Mouse (Mus musculus) neural tube, embryonic 11.5 days (tissue): ENCODE results near the gene Tmem247. TPM values are rescaled to one million over a fixed set of nuclear protein-coding genes. Genes with fewer than 3 reads are reported as not detected.

Experiments
- ATAC-seq: fragments of 200-750 bp; cut with Nextera tagmentation; 2 replicates; pipeline ENCODE4 v1.8.0; 2017; ENCODE audit warnings: moderate number of reproducible peaks, mild to moderate bottlenecking, moderate TSS enrichment, moderate library complexity; ENCODE audit not compliant: insufficient read depth, low FRiP score, low TSS enrichment
- DNase-seq: peaks from one replicate; pipeline ENCODE4 v3.0.0-alpha.2; 2015; ENCODE audit warnings: low spot score
- H3K27ac ChIP-seq: fragments of 300-500 bp; sonication (generic); 2 replicates; pipeline ENCODE4 v1.5.1; 2014; ENCODE audit warnings: low read depth, mild to moderate bottlenecking, low read length
- H3K27me3 ChIP-seq: fragments of 300-500 bp; sonication (generic); 2 replicates; pipeline ENCODE4 v1.6.1; 2014; ENCODE audit warnings: mild to moderate bottlenecking, low read length, mixed read lengths; ENCODE audit not compliant: control insufficient read depth, insufficient read depth
- H3K36me3 ChIP-seq: fragments of 300-500 bp; sonication (generic); 2 replicates; pipeline ENCODE4 v1.6.1; 2014; ENCODE audit warnings: mild to moderate bottlenecking, low read length, moderate library complexity, mixed read lengths; ENCODE audit not compliant: control insufficient read depth, insufficient read depth
- H3K4me1 ChIP-seq: fragments of 300-500 bp; sonication (generic); 2 replicates; pipeline ENCODE4 v1.6.1; 2014; ENCODE audit warnings: low read length, mixed read lengths; ENCODE audit not compliant: control insufficient read depth, insufficient read depth
- H3K4me2 ChIP-seq: fragments of 300-500 bp; sonication (generic); 2 replicates; pipeline ENCODE4 v1.6.1; 2014; ENCODE audit warnings: low read depth, mild to moderate bottlenecking, moderate library complexity
- H3K4me3 ChIP-seq: fragments of 300-500 bp; sonication (generic); 2 replicates; pipeline ENCODE4 v1.5.1; 2014; ENCODE audit warnings: low read depth, low read length
- H3K9ac ChIP-seq: fragments of 300-500 bp; sonication (generic); 2 replicates; pipeline ENCODE4 v1.6.1; 2014; ENCODE audit warnings: mild to moderate bottlenecking, low read length
- H3K9me3 ChIP-seq: fragments of 300-500 bp; sonication (generic); 2 replicates; pipeline ENCODE4 v1.6.1; 2016; ENCODE audit warnings: low read length; ENCODE audit not compliant: control insufficient read depth
- WGBS: fragments of 180-500 bp; shearing (Covaris S2); extraction: QIAGEN DNeasy Blood & Tissue Kit; methylation state at CpG from one replicate; pipeline ENCODE4 v1.1.7; 2014; 5-methylcytosine and 5-hydroxymethylcytosine counted together
- polyA plus RNA-seq: library from polyadenylated mRNA; unstranded; fragments of >200 nt; fragmentation: Nextera tagmentation; extraction: Ambion mirVana; gene quantifications from 2 replicates; pipeline ENCODE4 v1.2.1, GENCODE M21; 2014

The Tmem247 gene
- polyA plus RNA-seq, 1 experiment from 2014 or later, result not detected

GRCm38 (mm10) chr17:86907092-86907491, 10.1 kb upstream of the Tmem247 start:
- no peaks in the 10 kb centered on the region for H3K36me3 ChIP-seq
- H3K27ac ChIP-seq, result no peak overlapping the region
- WGBS, result 89% methylated on average over 3 of the region's 3 CpGs
- H3K9ac ChIP-seq, result no peak overlapping the region
- no peak for ATAC-seq
- no peaks in the 10 kb centered on the region for H3K27me3 ChIP-seq
- H3K4me1 ChIP-seq, result peaks cover 16% of the 10 kb centered on the region
- no peak overlapping the region for H3K4me2 ChIP-seq
- H3K9me3 ChIP-seq, result no peaks in the 10 kb centered on the region
- no peak for DNase-seq
- no peak overlapping the region for H3K4me3 ChIP-seq

- no peak overlapping the region for H3K4me3 ChIP-seq
- H3K9ac ChIP-seq, result no peak overlapping the region
- WGBS, result 75% methylated on average over 8 of the region's 8 CpGs
- H3K4me1 ChIP-seq, result peaks cover 13% of the 10 kb centered on the region
- no peak overlapping the region for H3K4me2 ChIP-seq
- no peaks in the 10 kb centered on the region for H3K9me3 ChIP-seq
- DNase-seq, result no peak
- H3K27me3 ChIP-seq, result no peaks in the 10 kb centered on the region
- H3K36me3 ChIP-seq, result no peaks in the 10 kb centered on the region
- H3K27ac ChIP-seq, result no peak overlapping the region
- ATAC-seq, result no peak
These were observed 8.8 kb upstream of the Tmem247 start for GRCm38 (mm10) chr17:86908316-86908715.

GRCm38 (mm10) chr17:86909733-86910495, 7.2 kb upstream of the Tmem247 start:
- no peak overlapping the region for H3K4me2 ChIP-seq
- H3K27me3 ChIP-seq, result no peaks in the 10 kb centered on the region
- no peaks in the 10 kb centered on the region for H3K36me3 ChIP-seq
- H3K27ac ChIP-seq, result no peak overlapping the region
- H3K4me3 ChIP-seq, result no peak overlapping the region
- ATAC-seq, result no peak
- DNase-seq, result peak; percentile 47
- H3K9me3 ChIP-seq, result no peaks in the 10 kb centered on the region
- no peak overlapping the region for H3K9ac ChIP-seq
- 84% methylated on average over 14 of the region's 14 CpGs for WGBS
- peaks cover 6% of the 10 kb centered on the region; the same call in 1 of the 2 replicates for H3K4me1 ChIP-seq

GRCm38 (mm10) chr17:86911261-86911660, 5.9 kb upstream of the Tmem247 start:
- H3K4me1 ChIP-seq, result no peaks in the 10 kb centered on the region
- H3K36me3 ChIP-seq, result no peaks in the 10 kb centered on the region
- DNase-seq (no peak), ATAC-seq (no peak)
- no peak overlapping the region for H3K27ac ChIP-seq
- H3K27me3 ChIP-seq, result no peaks in the 10 kb centered on the region
- WGBS, result 74% methylated on average over 5 of the region's 5 CpGs
- no peak overlapping the region for H3K4me3 ChIP-seq
- H3K9me3 ChIP-seq, result no peaks in the 10 kb centered on the region
- no peak overlapping the region for H3K4me2 ChIP-seq
- no peak overlapping the region for H3K9ac ChIP-seq

- DNase-seq (no peak), ATAC-seq (no peak)
- Histone ChIP-seq H3K9ac (no peak overlapping the region), H3K4me3 (no peak overlapping the region), H3K36me3 (no peaks in the 10 kb centered on the region), H3K4me2 (no peak overlapping the region), H3K4me1 (no peaks in the 10 kb centered on the region), H3K27me3 (no peaks in the 10 kb centered on the region), H3K27ac (no peak overlapping the region), H3K9me3 (no peaks in the 10 kb centered on the region)
- 84% methylated on average over 7 of the region's 7 CpGs for WGBS
These were observed 4.0 kb upstream of the Tmem247 start for GRCm38 (mm10) chr17:86913003-86913607.

- H3K4me1 ChIP-seq, result no peaks in the 10 kb centered on the region
- no peak overlapping the region for H3K27ac ChIP-seq
- WGBS, result 76% methylated on average over 4 of the region's 4 CpGs
- H3K27me3 ChIP-seq, result no peaks in the 10 kb centered on the region
- ATAC-seq (no peak), DNase-seq (no peak)
- no peak overlapping the region for H3K4me2 ChIP-seq
- H3K36me3 ChIP-seq, result no peaks in the 10 kb centered on the region
- H3K9me3 ChIP-seq, result no peaks in the 10 kb centered on the region
- no peak overlapping the region for H3K9ac ChIP-seq
- H3K4me3 ChIP-seq, result no peak overlapping the region
These were observed 1.6 kb upstream of the Tmem247 start for GRCm38 (mm10) chr17:86915540-86915939.

GRCm38 (mm10) chr17:86918786-86919185, 1.6 kb downstream of the Tmem247 start:
- Histone ChIP-seq H3K27me3 (no peaks in the 10 kb centered on the region), H3K9ac (no peak overlapping the region), H3K4me1 (no peaks in the 10 kb centered on the region), H3K4me2 (no peak overlapping the region), H3K4me3 (no peak overlapping the region), H3K36me3 (no peaks in the 10 kb centered on the region), H3K27ac (no peak overlapping the region), H3K9me3 (no peaks in the 10 kb centered on the region)
- no peak for DNase-seq
- no peak for ATAC-seq
- 77% methylated on average over 6 of the region's 6 CpGs for WGBS

- H3K9ac ChIP-seq, result no peak overlapping the region
- H3K4me2 ChIP-seq, result no peak overlapping the region
- no peaks in the 10 kb centered on the region for H3K27me3 ChIP-seq
- no peak overlapping the region for H3K27ac ChIP-seq
- no peaks in the 10 kb centered on the region for H3K4me1 ChIP-seq
- H3K36me3 ChIP-seq, result no peaks in the 10 kb centered on the region
- ATAC-seq (no peak), DNase-seq (no peak)
- no peaks in the 10 kb centered on the region for H3K9me3 ChIP-seq
- WGBS, result 83% methylated on average over 11 of the region's 11 CpGs
- H3K4me3 ChIP-seq, result no peak overlapping the region
These were observed 2.6 kb downstream of the Tmem247 start for GRCm38 (mm10) chr17:86919729-86920128.

- Histone ChIP-seq H3K4me3 (no peak overlapping the region), H3K36me3 (no peaks in the 10 kb centered on the region), H3K27ac (no peak overlapping the region), H3K4me1 (no peaks in the 10 kb centered on the region), H3K9me3 (no peaks in the 10 kb centered on the region), H3K9ac (no peak overlapping the region), H3K4me2 (no peak overlapping the region), H3K27me3 (no peaks in the 10 kb centered on the region)
- ATAC-seq, result no peak
- DNase-seq, result no peak
- 85% methylated on average over 3 of the region's 3 CpGs for WGBS
These were observed 7.5 kb downstream of the Tmem247 start for GRCm38 (mm10) chr17:86924679-86925078.
